Mouse (Mus musculus): ENCODE measurements around the gene Gclc.

- TF ChIP-seq CTCF (IDR thresholded peaks at IDR 0.05; ENCODE audit: borderline replicate concordance, extremely low read depth, insufficient read depth, insufficient read length) (no peak), POLR2A (IDR thresholded peaks at IDR 0.05; ENCODE audit: borderline replicate concordance, extremely low read depth, insufficient read depth, insufficient read length, poor library complexity, severe bottlenecking) (no peak)
These were observed 35.4 kb upstream of the Gclc start for GRCm38 (mm10) chr9:77718816-77719411.

Data from brain, embryonic 14.5 days (tissue).